Mouse (Mus musculus) kidney, adult 2 months (tissue): ENCODE measurements around the gene Guca2a. TPM values are rescaled to one million over a fixed set of nuclear protein-coding genes. Genes with fewer than 3 reads are reported as not detected.

Experiments
- DNase-seq: peaks from one replicate; pipeline ENCODE4 v3.0.0; 2021
- H3K27ac ChIP-seq: fragments of 200-500 bp; 2 replicates; pipeline ENCODE4 v1.5.1; 2012; ENCODE audit warnings: low read depth, low read length, control low read depth, inconsistent platforms; ENCODE audit not compliant: insufficient read depth
- H3K27me3 ChIP-seq: fragments of 200-500 bp; replicated peaks from 2 replicates; pipeline ENCODE4 v1.6.1; 2012; ENCODE audit warnings: mild to moderate bottlenecking, moderate library complexity, low read length, inconsistent platforms; ENCODE audit not compliant: control insufficient read depth, insufficient read depth
- H3K36me3 ChIP-seq: fragments of 200-500 bp; 2 replicates; pipeline ENCODE4 v1.6.1; 2012; ENCODE audit warnings: mild to moderate bottlenecking, moderate library complexity, low read length, inconsistent platforms; ENCODE audit not compliant: control insufficient read depth, insufficient read depth
- H3K4me1 ChIP-seq: fragments of 200-500 bp; 2 replicates; pipeline ENCODE4 v1.6.1; 2011; ENCODE audit warnings: low read length; ENCODE audit not compliant: control insufficient read depth, insufficient read depth
- H3K4me3 ChIP-seq: fragments of 200-500 bp; 2 replicates; pipeline ENCODE4 v1.5.1; 2011; ENCODE audit warnings: mild to moderate bottlenecking, low read depth, low read length, control low read depth; ENCODE audit not compliant: insufficient read depth
- CTCF ChIP-seq: fragments of 200-500 bp; conservative IDR thresholded peaks from 2 replicates; pipeline ENCODE4 v1.5.1; 2011; ENCODE audit warnings: low read depth, mild to moderate bottlenecking, control low read depth, low read length, moderate library complexity, mixed read lengths; ENCODE audit not compliant: insufficient read depth, insufficient read length
- POLR2A ChIP-seq: fragments of 200-500 bp; IDR thresholded peaks from one replicate; pipeline ENCODE4 v1.6.1; 2011; ENCODE audit warnings: low read depth, low read length, control low read depth
- WGBS: fragments of 180-500 bp; shearing (Covaris S2); methylation state at CpG from one replicate; pipeline ENCODE4 v1.1.7; 2018; 5-methylcytosine and 5-hydroxymethylcytosine counted together
- polyA plus RNA-seq: library from polyadenylated mRNA; depleted of rRNA; stranded (reverse); fragments of >200 nt; gene quantifications from 2 replicates; pipeline ENCODE4 v1.2.3, GENCODE M21; 2012

The Guca2a gene
- polyA plus RNA-seq, 1 experiment = 13.1 TPM

DNA sequence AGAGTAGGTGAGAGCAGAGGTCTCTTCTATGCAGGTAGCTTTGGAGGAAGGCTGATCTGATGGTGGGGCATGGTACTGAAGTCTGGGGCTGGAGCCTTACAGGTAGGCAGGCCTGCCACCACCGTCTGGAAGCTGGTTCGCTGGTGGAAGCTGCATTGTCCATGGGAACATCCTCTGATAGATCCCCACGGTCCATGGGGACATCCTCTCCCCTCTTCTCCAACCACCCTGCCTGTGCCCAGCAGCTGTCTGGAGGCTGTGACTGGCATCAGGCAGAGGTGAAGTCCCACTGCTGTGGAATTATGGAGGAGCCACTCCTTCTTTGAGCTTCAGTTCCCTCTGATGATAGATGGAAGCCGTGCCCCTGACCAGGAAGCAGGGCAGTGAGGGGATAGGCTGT, 31.1 kb downstream of the Guca2a start:
- no peak overlapping the region for H3K4me3 ChIP-seq
- peaks cover 9% of the 10 kb centered on the region; the same call in 1 of the 2 replicates for H3K4me1 ChIP-seq
- DNase-seq = no peak
- TF ChIP-seq CTCF = no peak
- no peak for TF ChIP-seq POLR2A
- 70% methylated on average over 4 of the region's 4 CpGs for WGBS
- H3K36me3 ChIP-seq = no peaks in the 10 kb centered on the region
- no peak overlapping the region for H3K27ac ChIP-seq
- no peaks in the 10 kb centered on the region for H3K27me3 ChIP-seq

DNA sequence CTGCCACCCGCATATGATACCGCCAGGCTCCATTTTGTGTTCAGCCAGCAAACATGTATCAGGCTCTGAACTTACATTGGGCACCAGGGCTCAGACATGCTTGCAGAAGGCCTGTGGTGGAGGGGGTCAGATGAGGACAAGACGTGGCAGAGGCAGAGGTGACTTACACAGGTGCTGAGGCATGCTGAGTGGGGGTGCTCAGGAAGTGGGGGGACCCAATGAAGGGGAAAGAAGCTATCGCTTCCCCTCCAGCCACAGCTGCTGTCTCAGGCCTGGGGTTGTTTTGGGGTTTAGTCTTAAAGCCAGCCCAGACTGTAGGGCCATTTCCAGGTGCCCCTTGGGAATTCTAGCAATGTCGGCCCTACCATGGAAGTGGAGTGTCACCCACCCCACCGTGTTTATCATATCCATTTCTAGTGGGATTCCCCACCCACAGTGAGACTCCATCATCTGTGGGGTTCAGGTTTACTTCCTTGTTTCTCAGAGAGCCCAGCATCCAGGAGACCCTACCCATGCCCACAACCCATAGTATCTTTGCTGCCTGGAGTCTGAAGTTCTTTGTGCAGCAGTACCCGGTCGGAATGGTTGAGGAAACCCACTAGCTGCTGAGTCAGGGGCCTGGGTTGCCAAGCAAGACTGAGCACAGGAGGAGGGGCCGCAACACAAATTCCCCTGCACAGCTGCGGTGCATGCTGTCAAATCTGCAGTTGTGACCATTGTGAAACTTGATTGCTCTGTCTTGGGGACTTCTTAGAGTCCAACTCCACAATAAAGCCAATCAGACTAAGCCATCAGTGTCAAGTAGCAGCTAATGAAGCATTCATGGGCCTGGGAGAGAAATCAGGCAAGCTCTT, 32.1 kb downstream of the Guca2a start:
- 67% methylated on average over 10 of the region's 10 CpGs for WGBS
- TF ChIP-seq POLR2A = no peak
- no peak for TF ChIP-seq CTCF
- Histone ChIP-seq H3K36me3 (no peaks in the 10 kb centered on the region), H3K27ac (no peak overlapping the region), H3K27me3 (no peaks in the 10 kb centered on the region), H3K4me1 (peaks cover 9% of the 10 kb centered on the region; the same call in 1 of the 2 replicates), H3K4me3 (no peak overlapping the region)
- no peak for DNase-seq

DNA sequence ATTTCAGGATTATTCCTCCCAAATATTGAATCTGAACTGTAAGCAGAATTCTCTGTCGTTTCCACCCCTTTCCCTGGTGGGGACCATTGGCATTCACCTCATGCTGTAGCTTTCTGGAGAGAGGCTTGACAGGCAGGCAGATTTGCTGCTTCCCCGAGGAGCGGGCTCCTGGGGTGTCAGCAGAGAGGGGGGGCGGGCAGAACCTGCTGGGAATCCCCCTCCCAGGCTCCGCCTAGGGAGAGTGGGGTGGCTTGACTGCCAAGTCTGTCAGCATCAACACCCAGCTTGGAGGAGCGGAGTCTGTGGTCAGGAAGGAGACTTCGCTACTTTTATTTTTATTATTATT, 32.7 kb downstream of the Guca2a start:
- 57% methylated on average over 7 of the region's 7 CpGs for WGBS
- no peak for TF ChIP-seq CTCF
- TF ChIP-seq POLR2A = no peak
- Histone ChIP-seq H3K27me3 (no peaks in the 10 kb centered on the region), H3K36me3 (no peaks in the 10 kb centered on the region), H3K4me3 (no peak overlapping the region), H3K4me1 (peaks cover 9% of the 10 kb centered on the region; the same call in 1 of the 2 replicates), H3K27ac (no peak overlapping the region)
- no peak for DNase-seq

DNA sequence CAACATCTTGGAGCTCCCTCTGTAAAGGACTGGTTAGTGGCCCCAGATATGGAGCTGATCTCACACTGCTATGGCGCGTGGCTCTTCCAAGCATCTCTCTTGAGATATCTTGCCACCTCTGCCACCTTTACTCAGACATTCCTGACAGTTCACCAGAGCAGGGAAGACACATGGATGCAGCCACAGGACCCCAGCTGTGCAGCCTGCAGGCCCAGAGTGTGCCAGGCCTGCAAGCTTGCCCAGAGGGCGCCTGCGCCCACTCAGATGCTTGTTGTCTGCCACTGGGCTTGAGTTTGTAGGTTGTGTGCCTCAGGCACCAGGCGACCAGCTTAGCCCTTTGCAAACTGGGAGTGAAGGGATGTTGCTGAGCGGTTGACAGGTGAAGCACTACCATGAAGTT, 33.2 kb downstream of the Guca2a start:
- WGBS = 92% methylated on average over 6 of the region's 6 CpGs
- H3K4me1 ChIP-seq = peaks cover 5% of the 10 kb centered on the region; the same call in 1 of the 2 replicates
- TF ChIP-seq POLR2A = no peak
- TF ChIP-seq CTCF = no peak
- no peak overlapping the region for H3K4me3 ChIP-seq
- H3K27ac ChIP-seq = no peak overlapping the region
- H3K27me3 ChIP-seq = no peaks in the 10 kb centered on the region
- no peak for DNase-seq
- no peaks in the 10 kb centered on the region for H3K36me3 ChIP-seq

DNA sequence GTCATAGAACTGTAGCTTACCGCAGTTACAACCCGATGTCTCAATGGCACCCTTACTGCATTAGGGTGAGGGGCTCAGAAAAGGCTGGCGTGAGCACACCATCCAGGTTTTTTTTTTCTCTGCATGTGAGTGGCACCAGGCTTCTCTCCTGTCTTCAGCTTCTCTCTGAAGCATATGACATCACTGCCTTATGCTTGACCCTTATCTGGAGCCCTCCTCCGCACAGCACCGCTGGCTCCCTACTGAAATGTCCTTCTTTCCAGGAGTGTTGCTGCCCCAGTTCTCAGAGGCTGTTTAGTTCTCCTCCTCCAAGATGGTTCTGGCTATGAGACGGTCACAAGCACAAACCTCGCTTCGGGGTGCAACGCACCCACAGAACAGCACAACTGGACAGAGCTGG, 33.7 kb downstream of the Guca2a start:
- H3K4me1 ChIP-seq = 0 out of 2 replicates have a peak, but pooled peaks cover under 1% of the 10 kb centered on the region
- WGBS = 92% methylated on average over 9 of the region's 9 CpGs
- no peak overlapping the region for H3K27ac ChIP-seq
- no peak for DNase-seq
- no peak overlapping the region for H3K4me3 ChIP-seq
- no peaks in the 10 kb centered on the region for H3K36me3 ChIP-seq
- TF ChIP-seq POLR2A = no peak
- TF ChIP-seq CTCF = no peak
- no peaks in the 10 kb centered on the region for H3K27me3 ChIP-seq

DNA sequence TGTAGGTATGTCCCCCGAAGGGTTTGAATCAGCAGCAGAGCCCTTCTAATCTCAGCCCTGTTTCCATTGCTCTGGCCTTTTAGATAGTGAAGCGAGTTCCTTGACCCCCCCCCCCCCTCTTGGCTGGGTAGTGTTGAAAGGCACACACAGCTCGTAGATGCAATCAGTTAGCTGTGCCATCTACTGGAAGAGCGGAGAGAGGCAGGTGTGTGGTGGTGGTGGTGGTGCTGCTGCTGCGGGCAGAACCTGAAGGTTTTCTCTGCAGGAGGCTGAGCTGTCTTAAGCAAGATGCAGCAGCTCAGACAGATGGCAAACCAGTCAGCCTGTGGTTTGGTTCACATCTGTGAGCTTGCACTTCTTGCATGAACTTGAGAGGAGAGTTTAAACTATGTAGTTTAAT, 35.2 kb downstream of the Guca2a start:
- TF ChIP-seq POLR2A = no peak
- TF ChIP-seq CTCF = peak; percentile 41; the same call in 1 of the 2 replicates
- no peaks in the 10 kb centered on the region for H3K27me3 ChIP-seq
- DNase-seq = peak; percentile 14
- no peaks in the 10 kb centered on the region for H3K4me1 ChIP-seq
- no peak overlapping the region for H3K4me3 ChIP-seq
- 46% methylated on average over 5 of the region's 5 CpGs for WGBS
- no peaks in the 10 kb centered on the region for H3K36me3 ChIP-seq
- no peak overlapping the region for H3K27ac ChIP-seq

DNA sequence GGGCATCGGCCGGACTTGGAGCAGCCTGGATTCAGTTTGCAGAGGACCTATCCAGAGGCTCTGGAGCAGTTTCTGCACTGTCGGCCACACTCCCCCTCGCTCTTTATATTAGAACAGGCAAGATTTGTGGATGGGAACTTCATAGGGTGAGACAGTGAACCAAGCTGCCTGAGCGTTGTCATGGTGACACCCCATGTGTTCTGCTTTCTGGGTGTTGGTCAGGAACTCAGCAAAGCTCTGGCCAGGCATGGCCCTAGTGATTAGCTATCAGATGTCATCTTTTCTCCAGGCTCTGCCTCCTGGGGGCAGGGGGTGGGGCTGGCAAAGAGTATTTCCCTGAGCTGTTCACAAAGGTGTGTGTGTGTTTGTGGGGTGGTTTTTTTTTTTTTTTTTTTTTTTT, 45.1 kb downstream of the Guca2a start:
- 51% methylated on average over 5 of the region's 5 CpGs for WGBS
- Histone ChIP-seq H3K27ac (no peak overlapping the region), H3K36me3 (no peaks in the 10 kb centered on the region), H3K27me3 (no peaks in the 10 kb centered on the region), H3K4me1 (no peaks in the 10 kb centered on the region), H3K4me3 (no peak overlapping the region)
- no peak for TF ChIP-seq CTCF
- no peak for TF ChIP-seq POLR2A
- DNase-seq = no peak
